Mouse (Mus musculus): Measurements from ENCODE around the gene Foxj3.

- TF ChIP-seq CHD2 (IDR thresholded peaks at IDR 0.05; ENCODE audit: low read length) (no peak), CHD1 (IDR thresholded peaks at IDR 0.05; ENCODE audit: low read depth, low read length) (no peak), EP300 (IDR thresholded peaks at IDR 0.05; ENCODE audit: low read length) (no peak)
These were observed 24.1 kb upstream of the Foxj3 start for GRCm38 (mm10) chr4:119512731-119513141.

Measured in CH12.LX (cell line).